Mouse (Mus musculus) testis, adult 2 months (tissue): ENCODE measurements around the gene Ggps1. TPM values are rescaled to one million over a fixed set of nuclear protein-coding genes. Genes with fewer than 3 reads are reported as not detected.

ENCODE experiments used
- H3K27ac ChIP-seq: fragments of 200-500 bp; 2 replicates; pipeline ENCODE4 v1.5.1; 2012; ENCODE audit warnings: low read depth, low read length; ENCODE audit not compliant: control insufficient read depth, insufficient read depth
- H3K27me3 ChIP-seq: fragments of 200-500 bp; 2 replicates; pipeline ENCODE4 v1.6.1; 2012; ENCODE audit warnings: mild to moderate bottlenecking, low read length, moderate library complexity; ENCODE audit not compliant: control insufficient read depth, insufficient read depth
- H3K36me3 ChIP-seq: fragments of 200-500 bp; 2 replicates; pipeline ENCODE4 v1.6.1; 2012; ENCODE audit warnings: mild to moderate bottlenecking, low read length; ENCODE audit not compliant: control insufficient read depth, insufficient read depth
- H3K4me1 ChIP-seq: fragments of 200-500 bp; 2 replicates; pipeline ENCODE4 v1.6.1; 2012; ENCODE audit warnings: low read length; ENCODE audit not compliant: control insufficient read depth, insufficient read depth
- H3K4me3 ChIP-seq: fragments of 200-500 bp; 2 replicates; pipeline ENCODE4 v1.5.1; 2012; ENCODE audit warnings: low read depth, mild to moderate bottlenecking, low read length, moderate library complexity, mixed read lengths; ENCODE audit not compliant: control insufficient read depth
- CTCF ChIP-seq: fragments of 200-500 bp; IDR thresholded peaks from 2 replicates; pipeline ENCODE4 v1.5.1; 2012; ENCODE audit warnings: low read depth, mild to moderate bottlenecking, inconsistent platforms, low read length, moderate library complexity; ENCODE audit not compliant: control insufficient read depth, insufficient read depth, insufficient replicate concordance
- POLR2A ChIP-seq: fragments of 200-500 bp; IDR thresholded peaks from 2 replicates; pipeline ENCODE4 v1.6.1; 2012; ENCODE audit warnings: low read depth, mild to moderate bottlenecking, inconsistent platforms, low read length, moderate library complexity; ENCODE audit not compliant: control insufficient read depth
- polyA plus RNA-seq: library from polyadenylated mRNA; depleted of rRNA; stranded (reverse); fragments of >200 nt; gene quantifications from 2 replicates; pipeline ENCODE4 v1.2.3, GENCODE M21; 2012; rRNA removed

The Ggps1 gene
- polyA plus RNA-seq, 1 experiment, result 11.2 TPM

DNA sequence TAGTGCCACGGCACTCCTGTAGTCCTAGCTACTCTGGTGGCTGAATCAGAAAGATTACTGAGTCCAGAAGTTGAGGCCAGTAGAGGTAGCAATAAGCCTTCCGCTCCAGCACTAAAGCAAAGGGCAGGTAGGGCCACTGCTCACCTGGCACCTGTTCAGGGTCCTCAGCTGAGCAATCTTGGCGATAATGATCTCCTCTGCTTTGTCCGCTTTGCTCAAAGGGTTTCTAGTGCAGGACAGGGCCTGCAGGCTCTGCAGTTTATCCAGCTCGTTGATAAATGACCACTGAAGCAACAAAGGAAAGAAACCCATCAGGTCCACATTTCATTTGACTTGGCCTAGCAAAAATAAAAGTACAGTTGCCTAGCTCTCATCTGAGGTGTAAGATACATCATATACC lies 58.3 kb downstream of the Ggps1 start:
- Histone ChIP-seq H3K4me1 (no peaks in the 10 kb centered on the region), H3K36me3 (no peaks in the 10 kb centered on the region), H3K27me3 (no peaks in the 10 kb centered on the region), H3K4me3 (no peak overlapping the region), H3K27ac (no peak overlapping the region)
- TF ChIP-seq POLR2A (no peak), CTCF (no peak)

DNA sequence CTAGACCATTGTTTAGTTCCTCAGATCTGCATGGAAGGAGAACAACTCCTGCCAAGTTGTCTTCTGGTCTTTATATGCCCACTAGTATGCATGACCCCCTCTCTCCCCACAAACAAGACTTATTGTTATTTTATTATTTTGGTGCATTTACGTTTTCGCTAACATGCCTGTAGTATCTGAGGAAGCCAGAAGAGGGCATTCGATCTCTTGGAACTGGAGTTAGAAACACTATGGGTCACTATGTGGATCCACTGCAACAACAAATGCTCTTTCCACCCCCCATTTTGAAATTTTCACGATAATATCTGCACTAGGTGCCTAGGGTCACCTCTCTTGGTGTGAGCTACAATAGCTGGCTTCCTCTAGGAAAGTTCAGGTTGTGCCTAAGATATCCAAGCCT lies 59.2 kb downstream of the Ggps1 start:
- H3K4me3 ChIP-seq, result no peak overlapping the region
- H3K36me3 ChIP-seq, result no peaks in the 10 kb centered on the region; the same call in 1 of the 2 replicates
- no peaks in the 10 kb centered on the region for H3K27me3 ChIP-seq
- no peaks in the 10 kb centered on the region for H3K4me1 ChIP-seq
- TF ChIP-seq POLR2A (no peak), CTCF (no peak)
- H3K27ac ChIP-seq, result no peak overlapping the region

DNA sequence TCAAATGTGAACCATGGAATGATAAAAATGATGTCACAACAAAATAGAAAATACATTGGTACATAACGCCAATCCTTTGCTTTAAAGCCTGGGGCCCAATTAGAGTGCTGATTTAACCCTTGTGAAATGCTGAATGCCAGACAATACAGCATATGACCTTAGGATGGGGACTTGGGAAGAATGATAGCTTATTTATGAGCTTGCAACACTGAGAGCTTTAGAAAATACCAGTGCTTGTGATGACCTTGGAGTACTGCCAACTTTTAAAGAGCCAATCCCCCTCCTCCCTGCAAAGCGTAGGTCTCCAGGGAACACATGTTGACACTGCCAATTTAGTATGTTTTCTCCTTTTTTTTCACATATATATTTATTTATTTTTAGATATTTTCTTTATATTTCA lies 60.6 kb downstream of the Ggps1 start:
- H3K27ac ChIP-seq, result no peak overlapping the region
- H3K4me3 ChIP-seq, result no peak overlapping the region
- H3K4me1 ChIP-seq, result no peaks in the 10 kb centered on the region
- no peaks in the 10 kb centered on the region for H3K27me3 ChIP-seq
- no peak for TF ChIP-seq CTCF
- TF ChIP-seq POLR2A, result no peak
- peaks cover 2% of the 10 kb centered on the region; the same call in 1 of the 2 replicates for H3K36me3 ChIP-seq

Other genes with a start within 250 kb of the Ggps1 start
- gene B3galnt2, start 109.0 kb downstream of the Ggps1 start, polyA plus RNA-seq, result 9.4 and 9.8 TPM in 2 replicates
- gene Tbce, start 23.9 kb downstream of the Ggps1 start, polyA plus RNA-seq, result 14.4 and 15.9 TPM in 2 replicates
- gene Arid4b, start 256 bp downstream of the Ggps1 start, polyA plus RNA-seq, result 10.8 and 10.9 TPM in 2 replicates